Mouse (Mus musculus) kidney, embryonic 15.5 days (tissue): Measurements from ENCODE around the gene Adarb2. TPM values are rescaled to one million over a fixed set of nuclear protein-coding genes. Genes with fewer than 3 reads are reported as not detected.

Experiments used
- ATAC-seq: fragments of 200-750 bp; cut with Nextera tagmentation; replicated peaks from 2 replicates; pipeline ENCODE4 v1.8.0; 2017; ENCODE audit warnings: moderate TSS enrichment; ENCODE audit not compliant: low FRiP score
- H3K27ac ChIP-seq: fragments of 300-500 bp; sonication (generic); 2 replicates; pipeline ENCODE4 v1.5.1; 2015; ENCODE audit warnings: mild to moderate bottlenecking, inconsistent platforms
- H3K27me3 ChIP-seq: fragments of 300-500 bp; sonication (generic); 2 replicates; pipeline ENCODE4 v1.6.1; 2015; ENCODE audit warnings: inconsistent platforms
- H3K36me3 ChIP-seq: fragments of 300-500 bp; sonication (generic); 2 replicates; pipeline ENCODE4 v1.6.1; 2015; ENCODE audit warnings: inconsistent platforms
- H3K4me1 ChIP-seq: fragments of 300-500 bp; sonication (generic); 2 replicates; pipeline ENCODE4 v1.6.1; 2015; ENCODE audit warnings: inconsistent platforms
- H3K4me2 ChIP-seq: fragments of 300-500 bp; sonication (generic); 2 replicates; pipeline ENCODE4 v1.6.1; 2015; ENCODE audit warnings: moderate library complexity, mild to moderate bottlenecking, inconsistent platforms
- H3K4me3 ChIP-seq: fragments of 300-500 bp; sonication (generic); replicated peaks from 2 replicates; pipeline ENCODE4 v1.5.1; 2015; ENCODE audit warnings: mild to moderate bottlenecking, inconsistent platforms
- H3K9ac ChIP-seq: fragments of 300-500 bp; sonication (generic); 2 replicates; pipeline ENCODE4 v1.6.1; 2015; ENCODE audit warnings: mild to moderate bottlenecking, inconsistent platforms
- H3K9me3 ChIP-seq: fragments of 300-500 bp; sonication (generic); replicated peaks from 2 replicates; pipeline ENCODE4 v1.6.1; 2016; ENCODE audit warnings: inconsistent platforms
- WGBS: fragments of 180-500 bp; shearing (Covaris S2); methylation state at CpG from one replicate; pipeline ENCODE4 v1.1.7; 2015; ENCODE audit warnings: mixed read lengths; 5-methylcytosine and 5-hydroxymethylcytosine counted together
- polyA plus RNA-seq: library from polyadenylated mRNA; unstranded; fragments of >200 nt; fragmentation: Nextera tagmentation; extraction: Ambion mirVana; gene quantifications from 2 replicates; pipeline ENCODE4 v1.2.1, GENCODE M21; 2015

Gene Adarb2
- polyA plus RNA-seq, 1 experiment from 2014 or later: 0.51 TPM

GRCm38 (mm10) chr13:8805931-8806330 lies 603.3 kb downstream of the Adarb2 start:
- Histone ChIP-seq H3K9ac (no peak overlapping the region), H3K27me3 (no peaks in the 10 kb centered on the region), H3K36me3 (peaks cover 15% of the 10 kb centered on the region), H3K4me3 (no peak overlapping the region), H3K4me1 (no peaks in the 10 kb centered on the region), H3K4me2 (no peak overlapping the region), H3K27ac (no peak overlapping the region), H3K9me3 (no peaks in the 10 kb centered on the region)
- no peak for ATAC-seq
- WGBS: 93% methylated on average over 2 of the region's 2 CpGs
